Mouse (Mus musculus) thymus, postnatal 4 days (tissue): ENCODE measurements around the gene Dhx30.
"Not testable (repeated sequence)": the region's sequence is repeated elsewhere in the genome, so short reads cannot be mapped to it uniquely, and the experiment has no call there.

Experiments used
- DNase-seq: peaks from one replicate; pipeline ENCODE4 v3.0.0; 2021

Gene Dhx30

DNA sequence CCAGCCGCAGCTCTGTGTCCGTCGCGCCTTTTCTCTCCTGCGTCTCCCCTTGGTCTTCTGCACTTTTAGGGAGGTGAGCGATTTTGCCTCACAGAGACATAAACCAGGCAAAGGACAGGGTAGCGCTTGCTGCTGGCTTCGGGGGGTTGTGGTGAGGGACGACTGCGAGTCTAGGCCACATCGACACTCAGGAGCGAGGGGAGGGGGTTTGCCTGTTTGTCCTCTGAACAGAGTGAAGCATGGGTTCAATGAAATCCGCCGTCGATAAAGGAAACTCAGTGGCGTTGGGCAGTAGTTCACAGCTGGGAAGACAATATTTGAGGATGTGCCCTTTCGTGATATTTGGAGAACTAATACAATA lies at the start of gene Dhx30:
Gene Dhx30, minus strand, starts transcription at position 52 of the 361 bp plus-strand sequence.
- DNase-seq = no peak

DNA sequence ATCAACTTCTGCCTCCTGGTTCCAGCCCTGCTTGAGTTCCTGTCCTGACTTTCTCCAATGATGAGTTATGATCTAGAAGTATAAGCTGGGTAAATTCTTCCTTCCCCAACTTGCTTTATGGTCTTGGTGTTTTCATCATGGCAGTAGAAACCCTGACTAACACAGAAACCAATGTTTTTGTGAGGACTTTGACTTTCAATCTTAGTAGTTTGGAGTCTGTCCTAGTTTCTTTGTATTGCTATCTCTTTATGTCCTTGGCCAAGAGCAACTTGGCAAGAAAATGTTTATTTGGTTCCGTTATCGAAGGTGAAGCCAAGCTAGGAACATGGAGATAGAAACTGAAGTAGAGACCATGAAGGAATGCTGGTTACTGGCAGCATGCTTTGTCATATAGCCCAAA lies 45.4 kb upstream of the Dhx30 start:
- DNase-seq = no peak

DNA sequence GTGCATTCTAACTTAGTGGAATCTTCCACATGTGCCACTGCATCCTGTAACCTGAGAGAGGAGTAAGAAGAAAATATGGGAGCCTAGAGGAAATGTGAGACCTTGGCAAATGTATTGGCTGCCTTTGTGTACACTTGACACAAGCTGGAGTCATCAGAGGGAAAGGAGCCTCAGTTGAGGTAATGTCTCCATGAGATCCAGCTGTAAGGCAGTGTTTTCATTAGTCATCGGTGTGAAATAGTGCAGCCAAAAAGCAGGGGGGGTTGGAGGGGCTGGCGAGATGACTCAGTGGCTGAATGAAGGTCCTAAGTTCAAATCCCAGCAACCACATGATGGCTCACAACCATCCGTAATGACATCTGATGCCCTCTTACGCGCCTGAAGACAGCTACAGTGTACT lies 44.8 kb upstream of the Dhx30 start:
- no peak for DNase-seq

DNA sequence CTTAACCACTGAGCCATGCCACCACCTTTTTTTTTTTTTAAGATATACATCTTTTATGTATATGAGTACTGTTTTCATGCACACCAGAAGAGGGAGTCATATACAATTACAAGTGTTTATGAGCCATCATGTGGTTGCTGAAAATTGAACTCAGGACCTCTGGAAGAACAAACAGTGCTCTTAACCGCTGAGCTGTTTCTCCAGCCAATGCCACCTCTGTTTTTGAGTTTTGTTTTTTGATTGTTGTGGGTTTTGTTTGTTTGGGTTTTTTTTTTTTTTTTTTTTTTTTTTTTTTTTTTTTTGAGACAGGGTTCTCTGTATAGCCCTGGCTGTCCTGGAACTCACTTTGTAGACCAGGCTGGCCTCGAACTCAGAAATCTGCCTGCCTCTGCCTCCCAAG lies 42.9 kb upstream of the Dhx30 start:
- not testable (repeated sequence) for DNase-seq

DNA sequence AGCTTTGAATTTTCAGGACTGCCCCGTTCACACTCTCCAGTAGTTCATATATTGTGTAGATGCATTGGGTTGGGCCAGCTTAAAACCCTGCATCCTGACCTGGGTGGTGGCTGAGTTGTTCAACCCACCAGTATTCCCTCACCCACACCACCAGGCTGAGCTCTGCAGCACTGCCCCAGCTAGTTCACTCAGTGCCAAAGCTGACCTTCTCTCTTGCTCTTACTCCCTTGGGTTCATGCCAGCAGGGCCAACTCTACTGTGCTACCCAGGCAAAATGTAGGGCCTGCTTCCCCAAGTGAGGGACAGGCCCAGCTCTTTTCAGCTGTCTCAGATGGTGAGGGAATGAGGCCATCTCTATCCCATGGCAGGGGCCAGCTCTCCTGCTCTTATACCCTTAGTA lies 41.4 kb upstream of the Dhx30 start:
- DNase-seq = no peak

DNA sequence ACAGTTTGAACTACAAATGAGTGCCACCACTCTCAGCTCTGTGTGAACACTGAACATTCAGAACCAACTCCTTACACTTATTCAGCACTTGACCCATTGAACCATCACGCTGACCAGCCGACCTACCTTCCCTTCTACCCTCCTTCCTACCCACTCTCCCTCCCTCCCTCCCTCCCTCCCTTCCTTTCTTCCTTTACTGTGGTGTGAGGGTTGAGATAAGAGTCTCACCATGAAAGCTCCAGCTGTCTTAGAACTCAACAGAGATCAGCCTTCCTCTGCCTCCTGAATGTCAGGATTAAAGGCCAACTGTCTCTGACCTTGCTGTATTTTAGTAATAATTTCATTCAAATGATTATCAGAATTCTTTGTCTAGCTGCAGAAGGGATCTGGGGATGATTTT lies 31.0 kb upstream of the Dhx30 start:
- no peak for DNase-seq

DNA sequence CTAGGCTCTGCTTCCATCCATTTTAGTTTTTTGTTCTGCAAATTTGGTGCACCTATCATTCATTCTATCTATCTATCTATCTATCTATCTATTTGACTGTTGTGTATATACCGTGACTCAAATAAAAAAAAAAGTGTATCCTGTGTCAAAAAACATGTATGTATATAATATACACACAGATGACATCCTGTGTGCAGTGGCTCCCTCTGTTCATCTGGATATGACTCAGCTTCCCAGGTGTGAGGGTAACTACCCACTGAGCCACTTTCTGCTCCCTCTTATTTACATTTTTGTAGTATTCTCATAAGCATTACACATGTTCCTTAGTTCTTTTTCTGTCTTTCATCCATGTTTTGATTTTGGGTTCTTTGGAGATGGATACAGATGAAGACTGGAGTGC lies 24.5 kb upstream of the Dhx30 start:
- no peak for DNase-seq

DNA sequence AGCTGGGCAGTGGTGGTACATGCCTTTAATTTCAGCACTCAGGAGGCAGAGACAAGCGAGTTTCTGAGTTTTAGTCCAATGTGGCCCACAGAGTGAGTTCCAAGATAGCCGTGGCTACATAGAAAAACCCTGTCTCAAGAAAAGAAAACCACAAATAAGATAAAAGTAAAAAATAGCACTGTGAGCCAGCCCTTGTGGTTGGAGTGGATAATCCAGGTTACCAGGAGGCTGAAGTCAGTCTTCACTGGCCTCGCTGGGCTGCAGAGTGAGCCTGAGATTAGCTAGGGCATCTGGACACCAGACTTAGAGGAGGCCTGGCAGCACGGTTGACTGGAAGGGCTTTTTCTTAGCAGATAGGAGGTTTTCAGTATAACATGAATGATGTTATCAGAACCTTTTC lies 21.5 kb upstream of the Dhx30 start:
- DNase-seq = no peak

DNA sequence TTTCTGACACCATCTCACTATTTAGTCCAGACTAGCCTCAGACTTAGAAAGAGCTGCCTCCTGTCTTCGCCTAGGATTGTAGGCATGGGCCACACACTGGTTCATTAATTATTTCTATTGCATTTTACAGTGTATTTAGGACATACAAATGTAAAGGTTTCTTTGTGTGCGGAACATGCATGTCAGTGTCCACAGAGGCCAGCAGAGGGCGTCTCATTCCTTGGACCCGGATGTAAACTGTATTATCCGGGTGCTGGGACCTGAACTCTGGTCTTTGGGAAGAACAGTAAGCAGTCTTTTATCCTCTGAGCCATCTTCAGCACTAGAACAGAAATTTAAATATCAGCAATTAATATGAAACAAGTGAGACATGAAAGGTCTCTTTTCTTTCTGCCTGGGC lies 16.5 kb upstream of the Dhx30 start:
- peak; percentile 24 for DNase-seq

DNA sequence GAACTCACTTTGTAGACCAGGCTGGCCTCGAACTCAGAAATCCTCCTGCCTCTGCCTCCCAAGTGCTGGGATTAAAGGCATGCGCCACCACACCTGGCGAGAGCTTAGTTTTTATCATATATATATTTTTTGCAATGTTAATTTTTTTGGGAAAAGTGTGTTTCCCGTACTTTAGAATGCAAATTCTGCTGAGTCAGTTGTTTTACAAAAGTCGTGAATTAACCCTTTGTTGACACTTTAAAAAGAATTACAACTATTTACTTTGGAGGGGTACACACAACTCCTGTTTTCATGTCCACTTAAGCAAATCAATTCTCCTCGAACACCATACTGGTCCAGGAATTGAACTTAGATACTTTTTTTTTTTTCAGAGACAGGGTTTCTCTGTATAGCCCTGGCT lies 15.3 kb upstream of the Dhx30 start:
- no peak for DNase-seq

DNA sequence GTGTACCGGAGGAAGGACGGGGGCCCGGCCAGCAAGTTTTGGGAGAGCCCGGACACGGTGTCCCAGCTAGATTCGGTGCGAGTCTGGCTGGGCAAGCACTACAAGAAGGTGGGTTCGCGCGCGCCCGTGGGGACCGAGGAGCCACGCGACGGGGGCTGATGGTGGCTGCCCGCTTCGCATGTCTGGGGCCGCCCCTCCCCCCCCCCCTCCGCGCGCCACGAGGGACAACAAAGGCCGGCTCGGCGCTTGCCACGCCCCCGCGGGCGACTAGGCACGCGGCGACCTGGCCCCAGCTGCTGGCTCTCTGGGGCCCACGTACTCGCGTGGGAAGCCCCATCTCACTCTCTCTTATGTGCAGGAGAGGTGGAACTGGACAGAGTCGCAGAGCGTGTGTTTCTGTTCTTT lies 14.6 kb upstream of the Dhx30 start:
- DNase-seq = peak; percentile 80

DNA sequence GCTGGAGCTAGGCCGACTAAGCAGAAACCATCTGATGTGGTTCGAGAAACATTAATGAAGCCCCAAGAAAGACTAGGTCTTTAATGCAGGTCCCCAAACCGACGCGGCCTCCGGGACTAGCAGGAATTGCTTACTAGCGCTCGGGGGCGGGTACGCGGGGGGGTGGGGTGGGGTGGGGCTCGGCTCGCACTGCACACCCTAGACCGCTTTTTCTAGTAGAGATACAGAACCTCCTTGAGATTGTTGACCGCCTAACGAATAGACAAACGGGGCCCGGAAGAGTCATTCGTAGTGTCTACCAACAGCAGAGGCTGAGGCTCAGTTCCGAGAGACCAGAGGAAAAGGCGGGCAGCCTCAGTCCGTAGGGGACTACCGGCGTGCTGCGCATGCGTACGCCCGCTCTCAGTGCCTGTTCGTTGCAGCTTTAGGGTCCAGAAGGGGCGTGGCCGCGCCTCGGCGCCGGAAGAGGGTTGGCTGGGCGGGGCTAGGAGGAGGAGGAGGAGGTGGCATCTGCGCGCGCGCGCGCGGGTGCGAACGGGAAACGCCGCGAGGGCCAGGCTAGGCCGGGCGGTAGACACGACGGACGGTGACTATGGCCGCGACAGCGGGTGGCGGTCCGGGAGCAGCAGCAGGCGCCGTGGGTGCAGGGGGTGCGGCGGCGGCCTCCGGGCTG lies 14.0 kb upstream of the Dhx30 start:
- peak; percentile 100 for DNase-seq

DNA sequence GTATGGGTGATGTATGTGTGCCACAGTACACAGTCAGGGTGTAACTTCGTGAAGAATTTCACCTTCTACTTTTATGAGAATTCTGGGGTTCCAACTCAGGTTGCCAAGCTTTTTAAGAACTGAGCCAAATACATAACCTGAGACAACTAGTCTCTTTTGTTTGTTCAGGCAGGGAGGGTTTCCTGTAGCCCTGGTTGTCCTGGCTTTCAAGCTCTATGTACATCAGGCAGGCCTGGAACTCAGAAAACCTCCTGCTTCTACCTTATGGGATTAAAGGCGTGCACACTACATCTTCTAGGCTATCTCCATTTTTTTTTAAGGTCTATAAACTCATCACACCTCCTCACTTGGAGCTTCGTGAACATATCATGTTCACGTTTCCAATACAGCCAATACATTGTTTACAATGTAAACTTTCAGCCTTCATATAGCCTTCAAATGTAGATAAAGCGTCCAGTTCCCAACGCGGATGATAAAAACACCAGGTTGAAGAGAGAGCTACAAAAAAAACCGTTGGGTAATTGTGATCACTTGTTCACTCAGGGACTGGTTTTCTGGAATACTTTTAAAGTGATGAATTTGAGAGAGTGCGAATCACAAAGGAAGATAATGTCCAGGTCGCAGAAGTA lies 13.4 kb upstream of the Dhx30 start:
- peak; percentile 20 for DNase-seq

DNA sequence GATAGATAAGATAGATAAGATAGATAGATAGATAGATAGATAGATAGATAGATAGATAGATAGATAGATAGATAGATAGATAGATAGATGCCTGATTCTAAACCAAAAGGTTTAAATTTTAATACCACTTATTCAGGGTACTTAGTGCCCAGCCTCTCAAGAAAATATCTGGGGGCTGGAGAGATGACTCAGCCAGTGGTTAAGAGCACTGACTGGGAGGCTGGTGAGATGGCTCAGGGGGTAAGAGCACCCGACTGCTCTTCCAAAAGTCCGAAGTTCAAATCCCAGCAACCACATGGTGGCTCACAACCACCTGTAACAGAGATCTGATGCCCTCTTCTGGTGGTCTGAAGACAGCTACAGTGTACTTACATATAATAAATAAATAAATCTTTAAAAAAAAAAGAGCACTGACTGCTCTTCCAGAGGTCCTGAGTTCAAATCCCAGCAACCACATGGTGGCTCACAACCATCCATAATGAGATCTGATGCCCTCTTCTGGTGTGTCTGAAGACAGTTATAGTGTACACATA lies 6.4 kb upstream of the Dhx30 start:
- DNase-seq = not testable (repeated sequence)

DNA sequence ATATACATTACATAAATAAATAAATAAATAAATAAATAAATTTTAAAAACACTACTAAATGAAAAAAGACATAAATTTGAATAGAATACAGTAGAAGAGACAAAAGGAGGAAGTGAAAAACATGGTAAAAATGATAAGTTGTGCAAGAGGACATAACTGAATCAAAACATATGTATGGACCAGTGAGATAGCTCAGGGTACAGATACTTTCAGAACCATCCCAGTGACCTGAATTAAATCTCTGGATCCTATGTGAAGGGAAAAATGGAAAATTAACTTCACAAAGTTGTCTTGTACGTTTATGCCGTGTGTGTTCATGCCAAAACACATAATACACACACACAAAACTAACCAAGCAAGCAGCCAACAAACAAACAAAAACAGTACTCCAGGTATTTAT lies 5.7 kb upstream of the Dhx30 start:
- DNase-seq = no peak

DNA sequence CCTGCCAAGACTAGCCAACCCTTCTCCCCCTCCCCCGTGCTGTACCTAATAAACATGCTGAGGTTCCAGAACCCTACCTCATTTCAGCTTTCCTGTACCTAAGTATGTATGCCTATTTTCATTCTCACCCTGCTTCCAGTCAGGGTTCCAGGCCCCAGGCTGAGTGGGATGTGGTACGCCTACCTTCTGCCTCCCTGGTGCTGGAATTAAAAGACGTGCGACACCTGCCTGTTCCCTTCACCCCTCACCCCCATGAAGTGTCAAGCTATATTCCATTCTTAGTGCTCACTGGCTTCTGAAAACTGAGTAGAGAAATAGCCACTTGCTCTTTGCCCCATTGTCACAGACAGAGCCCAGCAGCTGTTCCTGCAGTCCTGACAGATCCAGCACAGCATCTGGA lies 3.8 kb upstream of the Dhx30 start:
- no peak for DNase-seq

DNA sequence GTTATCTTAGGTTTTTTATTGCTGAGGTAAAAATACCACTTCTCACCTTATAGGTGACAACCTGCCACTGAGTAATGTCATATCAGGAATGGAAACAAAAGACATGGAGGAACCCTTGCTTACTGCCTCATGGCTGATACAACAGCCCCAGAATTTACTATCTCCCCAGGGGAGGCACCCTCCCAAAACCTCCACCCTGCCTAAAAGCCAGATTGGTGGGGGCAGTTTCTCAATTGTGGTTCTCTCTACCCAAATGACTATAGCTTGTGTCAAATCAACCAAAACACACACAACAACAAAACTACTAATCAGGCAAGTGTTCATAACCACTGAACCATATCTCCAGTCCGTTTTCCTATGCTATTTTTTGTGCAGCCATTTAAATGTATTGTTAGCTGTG lies 619 bp upstream of the Dhx30 start:
- DNase-seq = no peak

DNA sequence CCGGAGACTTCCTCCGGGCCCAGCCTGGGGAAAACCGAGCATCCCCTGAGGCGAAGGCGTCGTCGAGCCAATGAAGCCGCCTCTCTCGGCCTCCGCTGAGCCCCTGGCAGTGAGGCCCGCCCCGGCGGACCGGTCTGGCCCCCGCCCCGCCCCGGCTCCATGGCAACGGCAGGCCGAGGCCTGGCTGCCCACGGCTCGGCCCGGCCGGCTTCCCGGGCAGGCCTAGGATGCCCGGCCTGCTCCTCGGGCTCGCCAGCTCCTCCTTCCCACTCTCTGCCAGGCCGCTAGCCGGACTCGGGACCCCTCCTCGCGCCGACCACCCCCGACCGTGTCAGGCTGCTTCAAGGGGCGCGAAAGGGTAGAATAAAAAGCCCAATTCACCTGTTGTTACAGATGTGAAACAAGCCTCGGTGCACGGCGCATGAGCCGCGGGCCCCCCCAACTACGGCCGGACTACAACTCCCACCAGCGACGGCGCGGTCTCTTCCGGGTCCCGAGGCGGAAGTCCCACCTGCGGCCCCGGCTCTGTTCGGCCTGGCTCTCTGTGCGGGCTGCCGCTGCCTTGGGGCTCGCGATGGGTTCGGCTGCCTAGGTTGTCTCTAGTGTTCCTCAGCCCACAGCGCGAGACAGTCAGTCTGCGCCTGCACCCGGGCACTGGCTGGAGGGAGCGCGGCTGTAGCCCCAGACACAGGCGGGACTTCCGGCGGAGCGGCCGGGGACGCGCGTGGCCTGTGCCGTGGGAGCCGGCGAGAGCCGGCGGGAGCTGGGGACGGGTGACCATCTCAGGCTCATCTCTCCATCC lies 452 bp downstream of the Dhx30 start, which contains the start of gene Smarcc1:
Gene Smarcc1, plus strand, starts transcription at position 732 of the 802 bp plus-strand sequence.
- DNase-seq = peak; percentile 91

DNA sequence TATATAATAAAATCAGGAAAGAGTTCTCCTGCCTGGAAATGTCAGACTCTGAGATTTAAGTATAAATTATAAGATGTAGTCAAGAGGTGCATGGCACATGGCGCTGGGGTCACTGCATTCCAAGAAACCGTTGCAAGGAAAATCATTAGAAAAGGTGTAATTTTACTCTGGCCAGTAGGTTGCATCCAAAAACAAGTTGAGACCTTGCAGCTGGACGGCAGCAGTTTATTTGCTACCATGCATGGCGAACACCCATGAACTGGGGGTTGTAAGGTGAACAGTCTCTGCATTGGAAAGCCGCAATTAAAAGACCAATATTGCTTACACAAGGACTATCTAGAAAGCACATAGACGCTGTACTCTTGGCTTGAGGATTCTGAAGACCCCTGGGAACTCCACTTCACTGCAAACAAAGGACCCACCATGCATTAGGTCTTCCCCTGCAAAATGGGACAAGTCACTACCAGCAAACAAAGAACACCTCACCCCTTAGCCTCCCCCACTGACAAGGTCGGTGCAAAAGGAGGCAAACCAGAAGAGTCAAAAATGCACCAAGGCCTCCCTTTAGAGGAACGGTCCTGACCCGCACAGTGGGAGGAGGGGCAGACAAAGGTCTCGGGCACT lies 1.2 kb downstream of the Dhx30 start:
- DNase-seq = no peak

DNA sequence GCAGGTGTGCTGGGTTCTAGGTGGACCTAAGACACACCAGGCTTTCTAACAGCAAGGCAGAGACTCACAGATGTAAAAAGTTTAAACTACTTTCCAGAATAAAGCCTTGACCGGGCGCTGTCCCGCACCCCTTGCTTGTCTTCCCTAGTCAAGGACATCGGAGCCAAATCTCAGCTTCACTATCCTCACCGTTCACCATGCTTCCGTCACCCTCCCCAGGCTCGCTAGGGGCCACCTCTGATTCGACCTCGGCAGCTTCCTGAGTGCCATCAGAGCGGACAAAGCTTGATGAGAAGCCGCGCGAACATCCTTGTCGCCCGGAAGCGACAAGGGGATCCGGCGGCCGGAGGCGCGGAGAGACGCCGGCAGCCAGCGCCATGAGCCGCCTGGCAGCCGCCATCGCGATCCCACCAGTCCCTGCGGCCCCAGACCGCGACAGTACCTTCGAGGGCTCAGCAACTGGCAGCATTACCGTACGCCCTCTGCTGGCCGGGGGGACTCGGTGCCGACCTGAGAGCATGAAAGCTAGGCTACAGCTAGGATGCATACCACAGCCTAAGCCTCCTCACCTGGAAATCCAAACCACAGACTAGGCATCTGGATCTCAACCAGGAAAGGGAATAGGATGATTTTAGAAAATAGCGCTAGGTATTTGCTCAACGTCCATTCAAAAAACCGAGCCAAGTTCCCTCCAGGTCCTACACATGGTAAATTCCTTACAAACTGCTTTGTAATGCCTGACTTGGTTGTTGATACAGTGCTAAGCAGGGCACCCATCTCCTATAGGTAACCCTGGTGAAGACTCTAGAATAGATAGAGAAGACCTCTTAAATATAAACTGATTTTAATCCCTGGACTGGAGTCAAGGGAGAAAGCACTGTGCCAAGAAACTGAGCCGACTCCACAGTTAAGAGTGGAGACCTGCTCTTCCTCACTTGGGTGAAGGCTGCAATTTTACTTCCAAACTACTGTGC lies 16.7 kb downstream of the Dhx30 start:
- peak; percentile 98 for DNase-seq

DNA sequence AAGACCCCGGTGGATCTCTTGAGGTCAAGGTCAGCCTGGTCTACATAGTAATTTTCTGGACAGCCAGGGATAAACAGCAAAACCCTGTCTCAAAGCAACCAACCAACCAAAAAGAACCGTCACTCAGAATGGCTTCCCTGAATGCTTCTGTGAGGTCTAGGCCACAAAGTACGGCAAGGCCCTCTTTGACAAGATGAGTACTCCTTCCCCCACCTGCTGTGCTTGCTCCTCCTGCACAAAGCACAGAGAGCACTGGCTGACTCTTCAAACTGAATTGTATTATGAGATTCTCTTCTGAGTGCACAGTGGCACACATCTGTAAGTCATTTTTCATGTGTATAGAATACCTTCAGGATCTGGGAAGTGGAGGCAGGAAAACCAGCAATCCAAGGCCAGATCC lies 19.8 kb downstream of the Dhx30 start:
- no peak for DNase-seq

DNA sequence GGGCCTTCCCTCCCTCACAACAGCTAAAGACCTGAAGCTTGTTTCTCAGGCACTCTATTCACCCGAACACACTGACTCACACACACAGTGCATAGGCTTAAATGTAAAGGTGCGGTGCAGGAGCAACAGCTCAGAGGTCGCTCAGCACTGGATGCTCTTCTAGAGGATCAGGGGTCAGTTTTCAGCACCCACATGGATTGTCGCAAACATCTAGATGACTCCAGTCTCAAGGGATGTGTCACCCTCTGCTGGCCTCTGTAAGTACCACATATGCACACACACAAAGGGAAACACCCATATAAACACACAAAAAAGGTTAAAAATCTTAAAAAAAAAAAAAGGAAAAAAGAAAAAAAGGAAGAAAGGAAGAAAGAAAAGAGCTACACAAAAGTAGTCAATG lies 22.9 kb downstream of the Dhx30 start:
- no peak for DNase-seq
